Mouse (Mus musculus) olfactory bulb, adult 2 months (tissue): ENCODE measurements at regions not wholly inside any gene's neighbourhood (a gene's known extent, or its start where the extent isn't known, plus 50 kb on each side); places are given as distances from the start of the nearest gene placed in this dataset.

Experiments
- CTCF ChIP-seq: fragments of 200-500 bp; IDR thresholded peaks from 2 replicates; pipeline ENCODE4 v1.5.1; 2012; ENCODE audit warnings: low read depth, mild to moderate bottlenecking, low read length, moderate library complexity; ENCODE audit not compliant: insufficient read depth
- POLR2A ChIP-seq: fragments of 200-500 bp; IDR thresholded peaks from 2 replicates; pipeline ENCODE4 v1.6.1; 2012; ENCODE audit warnings: mild to moderate bottlenecking, low read depth, low read length, moderate library complexity; ENCODE audit not compliant: insufficient read depth

- no peak for TF ChIP-seq CTCF
- TF ChIP-seq POLR2A = no peak
These were observed 73.7 kb downstream of the Zfp36l1 start for GRCm38 (mm10) chr12:80039150-80039549.
